ENCODE assay signal across 14 mouse cellular contexts in the genomic region with DNA sequence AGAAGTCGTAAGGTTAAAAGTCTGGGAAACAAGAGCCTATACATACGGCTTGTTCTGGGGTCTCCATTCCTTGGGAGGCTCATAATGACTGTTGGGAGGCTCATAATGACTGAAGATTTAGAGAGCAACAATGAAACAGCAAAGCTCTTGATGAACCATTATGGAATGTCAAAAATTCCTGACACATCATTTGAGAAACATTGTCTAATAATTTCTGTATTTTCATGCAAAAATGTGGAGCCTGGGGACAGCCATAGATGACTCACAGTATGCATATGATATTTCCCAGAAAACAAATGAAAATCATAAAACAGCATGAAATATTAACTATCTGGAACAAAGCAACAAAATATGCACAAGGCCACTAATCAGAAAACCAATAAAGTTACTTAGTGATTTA.
"Had no signal": no experiment of that assay in that cellular context is flagged by ENCODE, and none has a peak within 500 bp of the region (broad histone marks: within the 10 kb centered on the region; RNA-seq: fewer than 3 reads in every experiment).

No protein-coding gene starts in this region.

- DNase-seq: cerebellum, adult 9-10 months; cerebellum, postnatal 10 days; cerebellum, postnatal 14 days; cerebellum, postnatal 25 days; cerebellum, postnatal 36 days; embryo, embryonic 11 days; forebrain, postnatal 0 days; gastrocnemius, adult 2 months; gastrocnemius, postnatal 10 days; gastrocnemius, postnatal 14 days; gastrocnemius, postnatal 25 days; gastrocnemius, postnatal 36 days; heart, adult 18-20 months; heart, adult 2 months had no signal
